Mouse (Mus musculus) hindbrain, embryonic 13.5 days (tissue): ENCODE measurements at regions not wholly inside any gene's neighbourhood (a gene's known extent, or its start where the extent isn't known, plus 50 kb on each side); places are given as distances from the start of the nearest gene placed in this dataset.

Experiments
- ATAC-seq: fragments of 200-750 bp; cut with Nextera tagmentation; 2 replicates; pipeline ENCODE4 v1.8.0; 2017; ENCODE audit warnings: moderate TSS enrichment; ENCODE audit not compliant: low FRiP score
- H3K27ac ChIP-seq: fragments of 300-500 bp; sonication (generic); 2 replicates; pipeline ENCODE4 v1.5.1; 2015; ENCODE audit warnings: inconsistent platforms, mild to moderate bottlenecking, moderate library complexity
- H3K27me3 ChIP-seq: fragments of 300-500 bp; sonication (generic); 2 replicates; pipeline ENCODE4 v1.6.1; 2015; ENCODE audit warnings: mild to moderate bottlenecking, inconsistent platforms
- H3K36me3 ChIP-seq: fragments of 300-500 bp; sonication (generic); 2 replicates; pipeline ENCODE4 v1.6.1; 2015; ENCODE audit warnings: mild to moderate bottlenecking, inconsistent platforms
- H3K4me1 ChIP-seq: fragments of 300-500 bp; sonication (generic); replicated peaks from 2 replicates; pipeline ENCODE4 v1.6.1; 2015; ENCODE audit warnings: inconsistent platforms
- H3K4me2 ChIP-seq: fragments of 300-500 bp; sonication (generic); 2 replicates; pipeline ENCODE4 v1.6.1; 2015; ENCODE audit warnings: inconsistent platforms, mild to moderate bottlenecking, moderate library complexity
- H3K4me3 ChIP-seq: fragments of 300-500 bp; sonication (generic); 2 replicates; pipeline ENCODE4 v1.5.1; 2015; ENCODE audit warnings: mild to moderate bottlenecking, inconsistent platforms
- H3K9ac ChIP-seq: fragments of 300-500 bp; sonication (generic); 2 replicates; pipeline ENCODE4 v1.6.1; 2015; ENCODE audit warnings: mild to moderate bottlenecking, inconsistent platforms
- H3K9me3 ChIP-seq: fragments of 300-500 bp; sonication (generic); 2 replicates; pipeline ENCODE4 v1.6.1; 2016; ENCODE audit warnings: inconsistent platforms
- WGBS: fragments of 180-500 bp; shearing (Covaris S2); methylation state at CpG from one replicate; pipeline ENCODE4 v1.1.7; 2015; 5-methylcytosine and 5-hydroxymethylcytosine counted together

GRCm38 (mm10) chr13:59968584-59969240 lies 145.8 kb upstream of the Tut7 start:
- H3K9me3 ChIP-seq, result no peaks in the 10 kb centered on the region
- ATAC-seq, result no peak
- no peaks in the 10 kb centered on the region for H3K36me3 ChIP-seq
- H3K4me2 ChIP-seq, result no peak overlapping the region
- WGBS, result 89% methylated on average over 19 of the region's 19 CpGs
- no peak overlapping the region for H3K9ac ChIP-seq
- H3K27ac ChIP-seq, result no peak overlapping the region
- H3K4me1 ChIP-seq, result peaks cover 22% of the 10 kb centered on the region
- H3K4me3 ChIP-seq, result no peak overlapping the region
- peaks cover 5% of the 10 kb centered on the region; the same call in 1 of the 2 replicates for H3K27me3 ChIP-seq

GRCm38 (mm10) chr13:59966535-59967255 lies 143.7 kb upstream of the Tut7 start:
- Histone ChIP-seq H3K36me3 (no peaks in the 10 kb centered on the region), H3K9me3 (no peaks in the 10 kb centered on the region), H3K4me1 (peaks cover 18% of the 10 kb centered on the region), H3K4me3 (no peak overlapping the region), H3K27me3 (peaks cover 5% of the 10 kb centered on the region; the same call in 1 of the 2 replicates), H3K27ac (no peak overlapping the region), H3K9ac (no peak overlapping the region), H3K4me2 (no peak overlapping the region)
- no peak for ATAC-seq
- WGBS, result 83% methylated on average over 17 of the region's 17 CpGs

GRCm38 (mm10) chr13:59964981-59965380 lies 142.0 kb upstream of the Tut7 start:
- ATAC-seq, result no peak
- Histone ChIP-seq H3K27me3 (no peaks in the 10 kb centered on the region), H3K36me3 (no peaks in the 10 kb centered on the region), H3K9me3 (no peaks in the 10 kb centered on the region), H3K27ac (no peak overlapping the region), H3K4me3 (no peak overlapping the region), H3K4me1 (0 out of 2 replicates have a peak, but pooled peaks cover 4% of the 10 kb centered on the region), H3K4me2 (no peak overlapping the region), H3K9ac (no peak overlapping the region)
- 93% methylated on average over 2 of the region's 2 CpGs for whole genome bisulfite sequencing

DNA sequence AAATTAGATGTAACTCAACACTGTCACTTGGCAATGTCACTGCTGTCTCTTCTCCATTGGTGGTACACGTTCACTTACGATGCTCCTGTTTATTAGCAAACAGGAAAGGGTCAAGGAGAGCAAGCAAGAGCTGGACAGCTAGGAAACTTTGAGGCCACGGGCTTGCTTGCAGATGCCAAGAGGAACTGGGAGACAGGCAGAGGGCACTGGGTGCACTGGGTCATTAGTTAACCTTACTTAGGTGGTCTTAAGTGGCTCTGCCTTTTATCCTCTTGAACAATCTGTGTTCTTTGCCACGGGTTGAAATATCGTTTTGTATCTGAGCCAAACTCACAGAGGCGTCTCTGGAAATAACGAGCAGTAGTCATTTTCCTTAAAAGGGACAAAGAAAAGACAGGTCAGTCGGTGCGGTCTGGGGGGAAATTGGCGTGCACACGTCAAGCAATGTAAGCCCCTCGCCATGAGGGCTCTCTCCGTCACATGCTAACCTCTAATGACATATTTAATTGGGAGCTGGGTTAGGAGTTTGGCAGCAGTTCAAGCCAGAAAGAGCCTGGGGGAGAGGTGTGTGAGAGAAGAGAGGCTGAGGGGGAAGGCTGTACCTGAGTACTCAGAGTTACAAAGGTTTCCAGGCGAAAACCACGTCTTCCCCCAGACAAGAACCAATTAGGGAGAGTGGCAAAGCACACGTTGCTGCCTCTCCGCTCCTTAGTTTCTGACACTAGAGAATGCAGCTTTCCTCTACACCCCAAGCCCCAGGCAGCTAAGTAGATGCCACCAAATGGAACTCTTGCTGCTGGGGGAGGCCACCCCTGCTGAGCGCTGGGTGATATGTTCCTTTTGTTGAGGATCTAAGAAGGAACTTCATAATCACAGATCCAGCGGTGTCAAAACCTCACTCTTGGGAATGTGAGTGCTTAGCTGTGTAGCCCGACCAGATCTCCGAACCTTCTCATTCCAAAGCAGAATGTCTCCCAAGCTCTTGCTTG lies 140.0 kb upstream of the Tut7 start:
- Histone ChIP-seq H3K4me1 (0 out of 2 replicates have a peak, but pooled peaks cover 4% of the 10 kb centered on the region), H3K4me2 (no peak overlapping the region), H3K27me3 (no peaks in the 10 kb centered on the region), H3K36me3 (no peaks in the 10 kb centered on the region), H3K4me3 (no peak overlapping the region), H3K27ac (no peak overlapping the region), H3K9me3 (no peaks in the 10 kb centered on the region), H3K9ac (no peak overlapping the region)
- 71% methylated on average over 21 of the region's 21 CpGs for WGBS
- no peak for ATAC-seq

DNA sequence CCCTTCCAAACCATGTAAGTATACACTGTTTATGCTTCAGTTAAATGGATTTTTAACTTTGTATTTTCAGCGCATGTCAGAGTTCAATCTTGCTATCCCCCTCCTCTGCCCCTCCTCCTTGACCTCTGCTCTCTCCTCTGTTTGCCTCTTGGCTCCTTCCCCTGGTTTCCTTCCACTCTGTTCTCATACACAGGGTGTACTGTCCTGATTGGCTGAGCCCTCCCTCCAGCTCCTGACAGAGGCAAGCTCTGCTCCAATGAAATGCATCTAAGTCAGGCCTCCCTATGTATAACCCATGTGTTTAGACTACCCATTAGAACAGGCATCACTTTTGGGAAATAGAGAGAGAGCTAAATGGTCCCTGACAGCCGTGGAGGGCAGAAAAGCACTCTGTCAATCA lies 133.5 kb upstream of the Tut7 start:
- Histone ChIP-seq H3K4me1 (no peaks in the 10 kb centered on the region), H3K4me3 (no peak overlapping the region), H3K36me3 (no peaks in the 10 kb centered on the region), H3K9ac (no peak overlapping the region), H3K4me2 (no peak overlapping the region), H3K27ac (no peak overlapping the region), H3K9me3 (no peaks in the 10 kb centered on the region), H3K27me3 (no peaks in the 10 kb centered on the region)
- 49% methylated on average over 2 of the region's 2 CpGs for WGBS
- peak; percentile 57; the same call in 1 of the 2 replicates for ATAC-seq

GRCm38 (mm10) chr13:59952809-59953208 lies 129.9 kb upstream of the Tut7 start:
- no peak overlapping the region for H3K27ac ChIP-seq
- H3K4me3 ChIP-seq, result no peak overlapping the region
- H3K9ac ChIP-seq, result no peak overlapping the region
- H3K27me3 ChIP-seq, result no peaks in the 10 kb centered on the region
- no peak overlapping the region for H3K4me2 ChIP-seq
- 0 out of 2 replicates have a peak, but pooled peaks cover 3% of the 10 kb centered on the region for H3K4me1 ChIP-seq
- no peak for ATAC-seq
- WGBS, result 63% methylated on average over 4 of the region's 4 CpGs
- H3K36me3 ChIP-seq, result no peaks in the 10 kb centered on the region
- H3K9me3 ChIP-seq, result no peaks in the 10 kb centered on the region

DNA sequence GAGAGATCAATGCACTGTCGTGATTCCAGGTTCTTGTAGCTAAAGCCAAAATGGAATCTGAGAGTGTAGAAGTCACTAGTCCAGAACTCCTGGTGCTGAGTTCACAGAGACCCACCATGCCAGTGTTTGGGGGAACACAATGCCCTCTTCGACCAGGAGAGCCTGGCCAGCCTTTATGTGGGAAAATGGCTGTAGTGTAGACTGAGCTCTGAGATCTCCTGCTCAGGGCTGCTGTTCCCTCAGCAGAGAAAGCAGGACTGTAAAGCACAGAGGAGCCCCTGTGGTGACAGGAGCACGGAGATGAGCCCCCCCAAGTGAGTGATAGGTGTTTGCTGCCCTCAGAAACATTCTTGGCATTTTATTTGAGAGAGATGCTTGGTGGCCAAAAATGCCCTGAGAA lies 129.2 kb upstream of the Tut7 start:
- Histone ChIP-seq H3K4me3 (no peak overlapping the region), H3K9ac (no peak overlapping the region), H3K4me2 (no peak overlapping the region), H3K36me3 (no peaks in the 10 kb centered on the region), H3K27ac (no peak overlapping the region), H3K27me3 (no peaks in the 10 kb centered on the region), H3K4me1 (0 out of 2 replicates have a peak, but pooled peaks cover 3% of the 10 kb centered on the region), H3K9me3 (no peaks in the 10 kb centered on the region)
- 65% methylated on average over 3 of the region's 3 CpGs for WGBS
- no peak for ATAC-seq

DNA sequence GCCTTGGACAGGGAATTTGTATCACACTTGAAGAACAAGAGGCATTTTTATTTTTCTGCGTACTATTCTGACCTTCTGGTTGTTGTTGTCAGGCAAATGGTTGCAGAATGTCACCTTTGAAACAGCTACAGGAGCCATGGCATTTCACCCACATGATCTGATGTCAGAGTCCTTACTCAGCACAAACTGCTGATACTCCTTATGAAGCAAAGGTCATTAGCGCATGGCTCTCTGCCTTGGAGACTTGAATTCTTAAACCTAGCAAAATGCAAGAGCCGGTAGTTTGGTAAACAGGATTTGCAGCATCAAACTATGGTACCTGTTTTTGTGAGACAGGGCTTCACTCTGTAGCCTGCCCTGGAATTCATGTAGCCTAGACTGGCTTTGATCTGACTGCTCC lies 127.3 kb upstream of the Tut7 start:
- Histone ChIP-seq H3K4me1 (0 out of 2 replicates have a peak, but pooled peaks cover 3% of the 10 kb centered on the region), H3K4me2 (no peak overlapping the region), H3K27me3 (no peaks in the 10 kb centered on the region), H3K9me3 (no peaks in the 10 kb centered on the region), H3K36me3 (no peaks in the 10 kb centered on the region), H3K4me3 (no peak overlapping the region), H3K9ac (no peak overlapping the region), H3K27ac (no peak overlapping the region)
- WGBS, result 84% methylated on average over 3 of the region's 3 CpGs
- no peak for ATAC-seq

- H3K9me3 ChIP-seq, result no peaks in the 10 kb centered on the region
- H3K36me3 ChIP-seq, result no peaks in the 10 kb centered on the region
- H3K4me3 ChIP-seq, result no peak overlapping the region
- no peaks in the 10 kb centered on the region for H3K27me3 ChIP-seq
- H3K4me1 ChIP-seq, result 0 out of 2 replicates have a peak, but pooled peaks cover 3% of the 10 kb centered on the region
- ATAC-seq, result no peak
- no peak overlapping the region for H3K4me2 ChIP-seq
- H3K9ac ChIP-seq, result no peak overlapping the region
- no peak overlapping the region for H3K27ac ChIP-seq
- WGBS, result 72% methylated on average over 6 of the region's 6 CpGs
Observed at GRCm38 (mm10) chr13:59949471-59949870, 126.5 kb upstream of the Tut7 start.

DNA sequence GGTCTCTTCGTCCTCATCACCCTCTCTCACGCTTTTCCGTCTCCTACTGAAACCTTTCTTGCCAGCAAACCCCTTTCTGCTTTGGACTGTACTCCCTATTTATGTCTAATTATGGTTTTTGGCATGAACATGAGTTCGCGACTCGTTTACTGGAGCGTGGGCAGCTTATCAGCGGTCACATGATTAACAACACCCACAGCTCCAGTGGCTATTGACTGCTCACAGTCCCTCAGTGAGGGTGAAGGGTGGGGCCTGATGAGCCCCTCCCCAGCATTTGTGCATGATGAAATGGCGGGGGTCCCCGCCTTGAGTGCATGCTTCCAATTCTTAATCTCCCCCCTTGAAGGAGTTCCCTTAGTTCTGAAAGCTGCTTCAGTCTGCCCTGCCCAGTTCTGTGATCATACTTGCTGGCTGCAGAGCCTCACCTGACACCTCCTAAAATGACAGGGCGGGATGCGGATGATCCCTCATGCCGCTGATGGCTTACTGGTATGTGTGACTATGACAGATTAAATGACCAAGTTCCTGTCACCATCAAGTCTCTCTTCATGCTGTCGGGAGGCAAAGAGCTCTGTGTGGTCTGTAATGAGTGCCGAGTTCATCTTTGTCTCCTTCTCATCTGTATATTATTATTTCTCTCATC lies 125.7 kb upstream of the Tut7 start:
- Histone ChIP-seq H3K4me1 (0 out of 2 replicates have a peak, but pooled peaks cover 3% of the 10 kb centered on the region), H3K27me3 (no peaks in the 10 kb centered on the region), H3K4me3 (no peak overlapping the region), H3K4me2 (no peak overlapping the region), H3K9ac (no peak overlapping the region), H3K9me3 (no peaks in the 10 kb centered on the region), H3K36me3 (no peaks in the 10 kb centered on the region), H3K27ac (no peak overlapping the region)
- ATAC-seq, result no peak
- WGBS, result 87% methylated on average over 15 of the region's 15 CpGs

- Histone ChIP-seq H3K9me3 (no peaks in the 10 kb centered on the region), H3K27ac (no peak overlapping the region), H3K4me3 (no peak overlapping the region), H3K4me2 (no peak overlapping the region), H3K4me1 (0 out of 2 replicates have a peak, but pooled peaks cover 3% of the 10 kb centered on the region), H3K36me3 (no peaks in the 10 kb centered on the region), H3K27me3 (no peaks in the 10 kb centered on the region), H3K9ac (no peak overlapping the region)
- WGBS, result 61% methylated on average over 5 of the region's 5 CpGs
- ATAC-seq, result no peak
Observed at GRCm38 (mm10) chr13:59947461-59947860, 124.5 kb upstream of the Tut7 start.
